Mouse (Mus musculus): Measurements from ENCODE around the gene Akr1cl.
"Not testable (repeated sequence)": the region's sequence is repeated elsewhere in the genome, so short reads cannot be mapped to it uniquely, and the experiment has no call there.

Akr1cl gene

GRCm38 (mm10) chr1:65032641-65033040, at the start of gene Akr1cl:
TSS of gene Akr1cl (minus strand) at chr1:65032759.
- no peak for DNase-seq (ENCODE audit: low spot score)

DNA sequence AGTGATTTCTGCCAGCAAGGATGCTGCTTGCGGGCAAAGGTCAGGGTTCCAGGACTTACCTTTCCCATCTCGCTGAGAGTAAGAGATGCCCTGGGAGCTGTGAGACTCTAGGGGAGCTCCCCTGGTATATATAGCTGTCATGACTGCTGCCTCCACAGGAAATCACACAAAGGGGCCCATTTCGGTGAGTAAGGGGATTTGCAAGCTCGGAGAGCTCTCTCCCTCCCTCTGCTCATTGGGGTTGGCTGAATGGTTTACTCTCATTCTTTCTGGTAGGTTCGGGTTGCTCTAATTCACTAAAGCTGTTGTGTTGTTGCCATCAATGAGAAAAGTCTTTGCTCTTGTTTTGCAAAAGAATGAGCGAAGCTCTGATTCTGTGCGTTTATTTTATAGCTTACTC, 49.6 kb upstream of the Akr1cl start, which contains the start of gene Crygb:
Gene Crygb, minus strand, starts transcription at position 101 of the 400 bp plus-strand sequence.
- no peak for DNase-seq (ENCODE audit: low spot score)

DNA sequence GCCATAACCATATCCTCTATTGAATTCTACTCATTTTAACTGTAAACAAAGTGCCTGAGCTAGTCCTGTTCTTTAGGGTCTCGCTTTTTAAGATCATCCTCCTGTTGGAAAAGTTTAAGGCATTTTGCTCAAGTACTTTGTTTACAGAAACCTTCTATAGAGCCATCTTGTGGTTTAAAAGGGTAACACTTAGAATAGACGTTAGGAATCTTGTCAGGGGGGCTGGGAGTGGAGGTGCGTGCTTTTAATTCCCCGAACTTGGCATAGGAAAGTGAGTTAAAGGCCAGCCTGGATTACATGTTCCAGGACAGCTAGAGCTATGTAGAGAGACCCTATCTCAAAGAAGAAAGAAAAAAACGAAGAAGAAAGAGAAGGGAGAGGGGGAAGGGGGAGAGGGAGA, 43.0 kb upstream of the Akr1cl start:
- no peak for DNase-seq (ENCODE audit: low spot score)

- no peak for DNase-seq (ENCODE audit: low spot score)
Observed at GRCm38 (mm10) chr1:65073589-65073988, 41.0 kb upstream of the Akr1cl start, which contains the start of gene Crygc. TSS of gene Crygc (minus strand) at chr1:65073689.

DNA sequence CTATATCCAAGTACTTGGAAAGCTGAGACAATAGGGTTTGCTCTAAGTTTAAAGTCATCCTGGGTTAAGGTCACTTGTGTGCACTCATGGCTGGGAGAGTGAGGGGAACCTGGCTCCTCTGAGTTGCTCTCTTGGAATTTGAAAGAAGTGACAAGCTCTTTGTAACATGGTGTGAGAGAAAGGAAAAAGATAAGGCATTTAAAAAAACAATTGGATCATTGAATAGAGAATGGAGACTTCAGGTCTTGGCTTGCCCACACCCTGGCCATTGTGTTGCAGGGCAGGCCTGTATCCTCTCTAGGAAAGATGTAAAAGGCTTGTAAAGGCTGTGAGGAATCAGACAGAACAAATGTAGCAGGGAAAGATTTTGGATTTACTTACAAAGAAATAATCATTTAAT, 35.3 kb upstream of the Akr1cl start:
- DNase-seq (ENCODE audit: low spot score), result no peak

DNA sequence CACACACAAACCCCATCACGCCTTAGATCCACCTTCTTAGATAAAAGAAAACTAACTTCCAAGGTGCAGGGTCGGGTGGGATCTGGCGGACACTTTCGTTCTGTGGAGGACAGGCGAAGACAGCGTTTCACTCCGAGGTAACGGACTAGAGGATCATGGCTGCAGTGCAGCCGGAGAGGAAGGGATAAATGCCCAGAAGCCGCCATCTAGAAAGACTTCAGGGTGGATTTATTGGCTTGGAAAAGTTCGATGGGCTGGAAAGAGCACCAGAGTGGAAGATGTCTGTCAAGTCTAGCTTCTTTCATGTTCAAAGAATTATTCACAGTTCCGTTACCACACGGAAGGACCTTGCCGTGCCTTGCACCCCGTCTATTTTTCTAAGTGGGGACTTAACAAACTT, 31.6 kb upstream of the Akr1cl start:
- no peak for DNase-seq (ENCODE audit: low spot score)

DNA sequence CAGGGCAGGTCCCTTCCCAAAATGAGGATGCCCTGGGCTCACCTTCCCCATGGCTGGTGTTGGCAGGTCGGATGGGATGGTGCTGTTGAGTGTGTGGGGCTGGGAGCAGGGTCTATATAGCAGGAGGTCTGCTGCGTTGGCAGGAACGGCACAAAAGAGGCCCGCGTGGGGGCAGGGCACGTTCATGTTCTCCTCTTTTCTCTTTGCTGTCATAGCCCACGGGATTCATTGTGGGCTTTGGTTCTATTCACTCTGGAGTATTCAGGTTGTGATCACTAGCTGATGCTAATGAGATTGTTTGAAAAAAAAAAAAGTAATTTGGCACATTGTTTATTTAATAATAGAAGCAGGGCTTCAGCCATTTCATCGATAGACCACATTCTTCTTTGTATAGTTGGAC, 30.8 kb upstream of the Akr1cl start, which contains the start of gene Crygd:
Gene Crygd, minus strand, starts transcription at position 101 of the 400 bp plus-strand sequence.
- DNase-seq (ENCODE audit: low spot score), result no peak

- no peak for DNase-seq (ENCODE audit: low spot score)
Observed at GRCm38 (mm10) chr1:65052140-65052539, 19.6 kb upstream of the Akr1cl start.

DNA sequence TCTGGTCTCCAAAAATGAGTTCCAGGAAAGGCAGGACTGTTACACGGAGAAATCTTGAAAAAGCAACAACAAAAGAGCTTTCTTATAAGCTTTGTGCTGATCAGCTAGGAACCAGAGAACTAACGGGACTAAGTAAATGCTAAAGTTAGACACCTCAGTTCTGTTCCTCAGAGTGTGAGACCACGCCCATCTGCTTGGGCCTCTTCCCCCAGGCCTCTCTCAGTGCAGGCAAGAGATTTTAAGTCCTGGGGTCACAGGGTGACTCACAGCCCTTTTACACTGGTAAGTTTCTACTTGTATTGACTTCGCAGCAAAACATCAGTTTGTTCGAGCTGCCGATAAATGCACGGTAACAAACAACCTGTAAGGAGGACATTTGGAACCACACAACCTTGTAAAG, 19.1 kb upstream of the Akr1cl start:
- DNase-seq (ENCODE audit: low spot score), result no peak

GRCm38 (mm10) chr1:65050952-65051351, 18.4 kb upstream of the Akr1cl start, which contains the start of gene Cryge:
TSS of gene Cryge (minus strand) at chr1:65051149.
- not testable (repeated sequence) for DNase-seq (ENCODE audit: low spot score)

- DNase-seq (ENCODE audit: low spot score), result no peak
Observed at GRCm38 (mm10) chr1:65048781-65049180, 16.2 kb upstream of the Akr1cl start.

- peak; percentile 5 for DNase-seq (ENCODE audit: low spot score)
Observed at GRCm38 (mm10) chr1:65046401-65047109, 14.0 kb upstream of the Akr1cl start.

DNA sequence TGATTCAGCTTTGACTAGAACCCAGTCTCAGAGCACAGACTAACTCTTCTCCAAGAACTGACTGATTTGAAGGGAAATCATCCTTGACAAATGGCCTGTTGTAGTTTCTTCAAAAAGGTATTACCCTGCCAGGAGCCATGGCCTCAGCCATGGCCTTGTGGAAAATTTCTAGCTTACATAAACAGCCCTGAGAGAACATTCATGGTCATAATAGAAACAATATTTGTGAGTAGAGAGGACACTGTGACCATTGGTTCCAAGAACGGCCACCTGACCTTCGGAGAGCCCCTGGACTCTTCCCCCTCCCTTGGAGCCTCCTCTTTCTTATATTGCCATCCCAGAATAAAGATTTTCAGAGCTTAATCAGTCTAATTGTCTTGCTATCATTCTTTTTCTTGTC, 10.9 kb upstream of the Akr1cl start:
- no peak for DNase-seq (ENCODE audit: low spot score)

DNA sequence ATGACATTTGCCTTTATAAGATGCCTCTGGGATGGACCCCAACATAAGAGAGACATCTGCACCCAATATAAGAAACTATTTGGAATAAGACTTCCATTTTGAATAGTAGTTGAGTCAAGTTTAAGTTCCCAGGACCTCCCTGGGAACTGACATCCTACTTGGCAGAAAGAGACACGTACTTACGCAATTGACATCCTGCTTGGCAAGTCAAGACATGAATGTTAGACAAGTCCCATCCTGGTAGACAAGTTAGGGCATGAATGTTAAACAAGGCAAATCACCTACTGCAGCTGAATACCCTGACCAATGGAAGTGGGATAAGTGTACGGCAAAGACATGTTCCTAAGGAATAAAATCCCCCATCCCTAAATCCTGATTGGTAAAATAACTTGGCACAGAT, 9.3 kb upstream of the Akr1cl start:
- no peak for DNase-seq (ENCODE audit: low spot score)

DNA sequence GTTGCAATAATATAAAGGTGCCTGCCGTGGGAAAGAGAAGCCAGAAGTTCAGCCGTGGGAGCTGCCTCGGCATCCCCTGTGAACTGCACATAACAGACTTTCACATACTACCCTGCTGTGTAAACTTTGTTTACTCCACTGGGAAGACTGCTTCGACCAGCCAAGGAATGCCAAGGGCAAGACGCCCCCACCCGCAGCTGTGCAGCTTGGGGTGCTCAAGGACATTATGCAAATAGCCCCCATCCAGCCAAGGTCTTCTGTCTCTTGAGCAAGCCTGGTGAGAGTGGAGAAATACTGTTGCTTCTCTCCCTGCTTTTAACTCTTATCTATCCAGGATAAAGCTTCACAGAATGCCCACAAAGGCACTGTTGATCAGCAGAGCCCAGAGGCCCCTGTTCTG, 8.2 kb upstream of the Akr1cl start:
- no peak for DNase-seq (ENCODE audit: low spot score)

- DNase-seq (ENCODE audit: low spot score), result no peak
Observed at GRCm38 (mm10) chr1:65039679-65040078, 7.1 kb upstream of the Akr1cl start.

GRCm38 (mm10) chr1:65037542-65037941, 5.0 kb upstream of the Akr1cl start:
- no peak for DNase-seq (ENCODE audit: low spot score)

DNA sequence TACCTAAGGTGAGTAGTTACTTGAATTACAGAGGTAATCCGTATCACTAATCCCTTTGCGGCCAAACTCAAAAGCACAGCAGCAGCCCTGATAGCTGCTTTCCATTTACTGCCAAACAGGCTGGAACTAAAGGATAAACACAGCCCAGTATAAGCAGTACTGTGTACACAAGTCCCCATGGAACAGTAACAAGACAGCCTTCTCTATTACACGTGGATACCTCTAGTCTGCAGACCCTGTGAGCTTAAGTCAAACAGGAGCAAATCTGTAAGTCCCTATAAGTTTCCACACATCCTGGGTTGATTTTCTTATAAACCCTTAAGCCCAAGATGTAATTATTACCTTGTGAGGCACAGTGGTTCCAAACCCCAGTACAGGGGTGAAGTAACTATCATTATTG, 3.0 kb upstream of the Akr1cl start:
- no peak for DNase-seq (ENCODE audit: low spot score)

GRCm38 (mm10) chr1:65028206-65028605, 4.4 kb downstream of the Akr1cl start:
- DNase-seq (ENCODE audit: low spot score), result no peak

- DNase-seq (ENCODE audit: low spot score), result no peak
Observed at GRCm38 (mm10) chr1:65012726-65013125, 19.8 kb downstream of the Akr1cl start.

DNA sequence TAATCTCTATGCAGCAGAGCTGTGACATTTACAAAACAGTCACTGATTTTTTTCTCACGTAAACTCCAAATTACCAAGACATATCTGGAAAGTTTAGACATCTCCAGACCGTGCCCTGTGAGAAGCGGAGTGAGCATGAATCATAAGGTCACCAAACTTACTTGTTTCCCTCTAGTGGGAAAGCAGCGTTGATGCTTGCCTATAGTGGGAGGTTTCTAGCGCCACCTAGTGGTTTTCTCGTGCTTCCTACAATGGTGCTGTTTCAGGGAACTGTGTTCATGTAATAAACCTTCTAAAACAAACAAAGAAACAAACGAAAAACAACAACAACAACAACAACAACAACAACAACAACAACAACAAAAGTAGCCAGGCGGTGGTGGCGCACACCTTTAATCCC, 22.4 kb downstream of the Akr1cl start:
- peak; percentile 60 for DNase-seq (ENCODE audit: low spot score)

DNA sequence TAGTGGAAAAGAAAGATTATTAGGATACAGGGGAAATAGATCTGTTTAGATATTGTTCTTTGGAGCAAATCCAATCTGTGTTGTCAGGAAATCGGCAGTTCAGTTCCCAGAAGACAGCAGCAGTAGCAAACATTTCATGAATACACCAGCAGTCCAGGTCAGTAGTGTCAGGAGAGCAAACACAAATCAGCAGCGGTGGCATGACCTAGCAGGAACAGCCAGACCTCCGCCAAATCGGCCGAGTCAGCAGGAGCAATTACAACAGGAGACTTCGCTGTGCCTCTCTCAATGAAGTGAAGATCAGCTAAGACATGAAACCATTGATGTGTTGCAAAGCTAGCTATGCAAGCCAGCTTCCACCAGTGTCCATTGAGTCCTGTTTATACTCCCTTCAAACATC, 27.0 kb downstream of the Akr1cl start:
- DNase-seq (ENCODE audit: low spot score), result peak; percentile 60

GRCm38 (mm10) chr1:65004526-65004925, 28.0 kb downstream of the Akr1cl start:
- no peak for DNase-seq (ENCODE audit: low spot score)

- DNase-seq (ENCODE audit: low spot score), result no peak
Observed at GRCm38 (mm10) chr1:64993206-64993605, 39.4 kb downstream of the Akr1cl start.

Measured in yolk sac, embryonic 10.5 days (tissue).